Mouse (Mus musculus) heart, postnatal 0 days (tissue): ENCODE data around the gene Slc30a5.

ENCODE experiments used
- CTCF ChIP-seq: IDR thresholded peaks from 2 replicates; pipeline ENCODE4 v1.5.1; 2016; ENCODE audit warnings: antibody characterized with exemption, control low read depth, low read depth
- EP300 ChIP-seq: IDR thresholded peaks from 2 replicates; pipeline ENCODE4 v1.6.1; 2016; ENCODE audit warnings: antibody characterized with exemption, low read depth

GRCm38 (mm10) chr13:100832188-100832587 is 1.0 kb downstream of the Slc30a5 start:
- TF ChIP-seq CTCF (no peak), EP300 (no peak)
